Mouse (Mus musculus) kidney, embryonic 14.5 days (tissue): ENCODE data around the gene Meis2. TPM values are rescaled to one million over a fixed set of nuclear protein-coding genes. Genes with fewer than 3 reads are reported as not detected.

ENCODE experiments used
- ATAC-seq: fragments of 200-750 bp; cut with Nextera tagmentation; 2 replicates; pipeline ENCODE4 v1.8.0; 2017; ENCODE audit warnings: moderate number of reproducible peaks, mild to moderate bottlenecking, moderate TSS enrichment, moderate library complexity; ENCODE audit not compliant: low FRiP score, low TSS enrichment
- H3K27ac ChIP-seq: fragments of 300-500 bp; sonication (generic); 2 replicates; pipeline ENCODE4 v1.5.1; 2014; ENCODE audit warnings: low read depth, mild to moderate bottlenecking, low read length, moderate library complexity, mixed read lengths
- H3K27me3 ChIP-seq: fragments of 300-500 bp; sonication (generic); 2 replicates; pipeline ENCODE4 v1.6.1; 2014; ENCODE audit warnings: mild to moderate bottlenecking, low read length; ENCODE audit not compliant: control insufficient read depth, insufficient read depth
- H3K36me3 ChIP-seq: fragments of 300-500 bp; sonication (generic); 2 replicates; pipeline ENCODE4 v1.6.1; 2014; ENCODE audit warnings: low read length, mixed read lengths; ENCODE audit not compliant: control insufficient read depth, insufficient read depth
- H3K4me1 ChIP-seq: fragments of 300-500 bp; sonication (generic); 2 replicates; pipeline ENCODE4 v1.6.1; 2014; ENCODE audit warnings: low read length, mixed read lengths; ENCODE audit not compliant: control insufficient read depth, insufficient read depth
- H3K4me2 ChIP-seq: fragments of 300-500 bp; sonication (generic); replicated peaks from 2 replicates; pipeline ENCODE4 v1.6.1; 2014; ENCODE audit warnings: low read depth, mild to moderate bottlenecking, low read length
- H3K4me3 ChIP-seq: fragments of 300-500 bp; sonication (generic); 2 replicates; pipeline ENCODE4 v1.5.1; 2014; ENCODE audit warnings: mild to moderate bottlenecking, low read length
- H3K9ac ChIP-seq: fragments of 300-500 bp; sonication (generic); 2 replicates; pipeline ENCODE4 v1.6.1; 2014; ENCODE audit warnings: low read depth, mild to moderate bottlenecking, low read length, moderate library complexity
- H3K9me3 ChIP-seq: fragments of 300-500 bp; sonication (generic); 2 replicates; pipeline ENCODE4 v1.6.1; 2016; ENCODE audit warnings: low read length; ENCODE audit not compliant: control insufficient read depth
- WGBS: fragments of 180-500 bp; shearing (Covaris S2); extraction: QIAGEN DNeasy Blood & Tissue Kit; methylation state at CpG from one replicate; pipeline ENCODE4 v1.1.7; 2014; 5-methylcytosine and 5-hydroxymethylcytosine counted together
- polyA plus RNA-seq: library from polyadenylated mRNA; unstranded; fragments of >200 nt; fragmentation: Nextera tagmentation; extraction: Ambion mirVana; gene quantifications from 2 replicates; pipeline ENCODE4 v1.2.1, GENCODE M21; 2014

Gene Meis2
- polyA plus RNA-seq, 1 experiment from 2014 or later = 112 TPM

DNA sequence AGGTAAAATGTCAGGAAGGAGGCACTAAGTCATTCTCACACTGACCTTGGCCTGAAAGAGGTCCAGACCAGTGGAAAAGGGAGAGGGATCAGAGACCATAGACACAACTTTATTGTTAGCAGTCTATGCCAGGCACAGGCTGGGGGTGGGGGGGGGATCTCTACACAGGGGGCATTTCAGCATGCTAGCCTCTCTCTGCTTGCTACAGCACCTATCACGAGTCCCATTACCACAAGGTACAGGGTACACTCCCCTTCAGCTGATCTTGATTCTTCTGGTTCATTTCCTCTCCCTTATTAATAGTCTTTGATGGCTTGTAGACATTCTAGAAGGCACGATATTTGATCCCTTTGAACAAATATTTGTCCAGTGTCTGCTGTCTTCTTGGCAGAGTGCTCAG is 174.9 kb downstream of the Meis2 start:
- Histone ChIP-seq H3K9ac (no peak overlapping the region), H3K9me3 (no peaks in the 10 kb centered on the region), H3K4me3 (no peak overlapping the region), H3K36me3 (peaks cover 2% of the 10 kb centered on the region; the same call in 1 of the 2 replicates), H3K27ac (no peak overlapping the region), H3K4me2 (no peak overlapping the region), H3K27me3 (no peaks in the 10 kb centered on the region), H3K4me1 (peaks cover 36% of the 10 kb centered on the region)
- peak; percentile 77 for ATAC-seq
- 17% methylated on average over 2 of the region's 2 CpGs for WGBS

DNA sequence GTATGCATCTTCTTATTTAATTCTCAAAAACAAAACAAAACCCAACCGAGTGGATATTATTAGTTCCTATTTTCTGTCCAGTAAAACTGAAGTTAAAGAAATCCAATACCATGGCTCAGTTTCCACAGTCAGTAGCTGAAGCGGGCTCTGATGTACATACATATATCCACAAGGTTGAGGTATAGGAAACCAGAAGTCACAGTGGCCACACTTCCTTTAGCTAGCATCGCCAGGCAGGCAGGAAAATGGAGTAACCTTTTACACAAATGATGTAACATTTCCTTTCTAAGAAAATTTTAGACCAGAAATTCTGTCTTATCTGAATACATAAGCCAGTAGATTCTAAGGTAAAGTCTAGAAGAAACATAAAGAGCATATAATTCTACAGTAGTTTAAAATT is 175.6 kb downstream of the Meis2 start:
- H3K4me1 ChIP-seq = peaks cover 29% of the 10 kb centered on the region

DNA sequence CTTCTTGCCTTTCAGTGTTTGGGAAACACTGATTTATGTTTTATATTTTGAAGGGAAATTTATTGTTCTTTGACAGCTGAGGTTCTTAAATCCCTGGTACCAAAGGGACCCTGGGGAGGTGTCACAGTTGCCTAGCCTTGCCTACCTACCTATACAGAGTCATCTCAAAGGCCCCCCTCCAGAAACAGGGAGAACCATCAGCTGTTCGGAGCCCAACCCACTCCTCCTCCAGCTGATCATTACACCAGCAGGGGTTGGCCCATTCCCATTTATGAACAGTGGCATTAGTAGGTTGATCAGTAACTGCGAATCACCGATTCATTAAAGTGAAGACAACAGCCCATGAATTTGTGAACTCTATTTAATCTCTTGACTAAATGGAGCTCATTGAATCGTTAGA is 176.4 kb downstream of the Meis2 start:
- peaks cover 27% of the 10 kb centered on the region for H3K4me1 ChIP-seq
- no peak overlapping the region for H3K27ac ChIP-seq
- no peak; the same call in 1 of the 2 replicates for ATAC-seq
- H3K27me3 ChIP-seq = no peaks in the 10 kb centered on the region
- H3K4me3 ChIP-seq = no peak overlapping the region
- no peaks in the 10 kb centered on the region for H3K9me3 ChIP-seq
- H3K9ac ChIP-seq = no peak overlapping the region
- 74% methylated on average over 4 of the region's 4 CpGs for WGBS
- peaks cover 5% of the 10 kb centered on the region; the same call in 1 of the 2 replicates for H3K36me3 ChIP-seq
- H3K4me2 ChIP-seq = no peak overlapping the region

More for the DNA sequence above, 175.6 kb downstream of the Meis2 start:
- no peaks in the 10 kb centered on the region for H3K9me3 ChIP-seq
- WGBS = 70% methylated on average over 3 of the region's 3 CpGs
- ATAC-seq = no peak
- no peaks in the 10 kb centered on the region for H3K27me3 ChIP-seq
- H3K4me2 ChIP-seq = no peak overlapping the region
- peaks cover 5% of the 10 kb centered on the region; the same call in 1 of the 2 replicates for H3K36me3 ChIP-seq
- H3K9ac ChIP-seq = no peak overlapping the region
- H3K27ac ChIP-seq = no peak overlapping the region
- no peak overlapping the region for H3K4me3 ChIP-seq

DNA sequence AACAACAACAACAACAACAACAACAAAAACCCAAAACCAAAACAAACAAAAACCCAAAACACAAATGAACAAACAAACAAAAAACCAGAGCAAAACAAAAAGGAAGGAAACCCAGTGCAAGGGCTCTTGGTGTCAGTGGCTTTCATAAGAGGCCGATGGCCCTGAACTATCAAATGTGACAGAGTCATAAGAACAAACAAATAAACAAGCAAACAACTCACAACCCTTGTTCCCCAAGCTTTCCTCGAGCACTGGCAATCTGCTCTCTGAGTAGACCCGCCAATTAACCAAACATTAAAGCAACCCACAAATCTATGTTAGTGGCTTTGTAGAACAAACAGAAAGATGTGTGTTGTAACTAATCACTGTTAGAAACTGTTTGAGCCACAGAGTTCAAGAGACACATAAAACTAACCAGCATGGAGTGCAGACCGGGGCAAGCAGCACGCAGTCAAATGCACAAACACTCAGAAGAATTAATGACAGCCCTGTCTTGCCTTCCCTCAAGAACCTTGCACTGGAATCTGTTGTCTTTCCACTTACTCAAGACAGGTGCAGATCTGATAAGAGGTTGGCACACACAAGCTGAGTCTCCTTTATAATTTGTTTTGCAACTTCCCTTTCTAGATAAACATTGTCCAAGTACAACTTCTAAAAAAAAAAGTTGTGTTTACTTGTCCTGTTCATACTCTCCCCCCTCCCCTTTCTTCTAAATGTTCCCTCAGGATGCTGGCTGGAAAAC is 177.1 kb downstream of the Meis2 start:
- 42% methylated on average over 5 of the region's 5 CpGs for WGBS
- no peak overlapping the region for H3K4me3 ChIP-seq
- no peak overlapping the region for H3K4me2 ChIP-seq
- peaks cover 27% of the 10 kb centered on the region for H3K4me1 ChIP-seq
- no peaks in the 10 kb centered on the region for H3K9me3 ChIP-seq
- H3K36me3 ChIP-seq = peaks cover 5% of the 10 kb centered on the region; the same call in 1 of the 2 replicates
- H3K27ac ChIP-seq = no peak overlapping the region
- ATAC-seq = no peak
- no peaks in the 10 kb centered on the region for H3K27me3 ChIP-seq
- H3K9ac ChIP-seq = no peak overlapping the region

DNA sequence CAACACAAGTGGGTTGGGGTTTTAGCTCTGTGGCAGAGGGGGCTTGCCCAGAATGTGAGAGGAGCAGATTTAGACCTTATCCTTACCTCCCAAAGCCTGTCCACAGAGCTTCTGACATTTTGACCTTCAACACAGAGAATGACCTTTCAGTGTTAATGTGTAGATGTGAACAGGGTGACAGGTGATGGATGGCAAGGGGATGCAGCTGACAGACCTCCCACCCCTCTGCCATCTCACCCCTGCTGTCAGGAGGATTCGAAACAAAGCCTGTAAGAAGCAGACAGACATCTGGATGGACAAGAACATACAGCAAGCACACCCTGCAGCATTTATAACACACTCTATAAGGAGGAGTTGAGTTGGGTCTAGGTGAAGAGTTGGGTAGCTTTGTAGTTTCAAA is 178.0 kb downstream of the Meis2 start:
- Histone ChIP-seq H3K4me2 (no peak overlapping the region), H3K4me1 (peaks cover 26% of the 10 kb centered on the region), H3K9ac (no peak overlapping the region), H3K27me3 (no peaks in the 10 kb centered on the region), H3K36me3 (peaks cover 5% of the 10 kb centered on the region; the same call in 1 of the 2 replicates), H3K4me3 (no peak overlapping the region), H3K9me3 (no peaks in the 10 kb centered on the region), H3K27ac (no peak overlapping the region)
- no peak for ATAC-seq
- WGBS = 52% methylated on average over 1 of the region's 1 CpGs

DNA sequence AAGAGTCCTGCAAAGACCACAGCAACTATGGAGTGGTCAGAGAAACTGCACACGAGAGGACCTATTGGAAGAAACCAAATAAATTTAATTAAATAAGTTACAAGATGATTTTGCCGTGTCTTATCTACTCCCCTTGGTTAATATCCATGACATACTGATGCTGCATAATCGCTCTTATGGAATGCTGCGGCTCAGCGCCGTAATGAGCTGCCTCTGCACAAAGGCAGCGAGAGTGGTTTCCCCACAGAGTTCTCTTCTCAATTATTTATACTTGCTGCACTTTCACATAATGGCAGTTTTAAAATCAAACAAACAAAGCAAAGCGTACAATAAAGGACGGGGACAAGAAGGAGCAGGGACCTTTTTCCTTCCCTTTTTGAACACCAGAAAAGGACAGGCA is 181.5 kb downstream of the Meis2 start:
- Histone ChIP-seq H3K4me1 (peaks cover 6% of the 10 kb centered on the region; the same call in 1 of the 2 replicates), H3K27me3 (no peaks in the 10 kb centered on the region), H3K9ac (no peak overlapping the region), H3K4me3 (no peak overlapping the region), H3K36me3 (peaks cover 5% of the 10 kb centered on the region; the same call in 1 of the 2 replicates), H3K27ac (no peak overlapping the region), H3K4me2 (no peak overlapping the region), H3K9me3 (no peaks in the 10 kb centered on the region)
- no peak for ATAC-seq
- WGBS = 69% methylated on average over 9 of the region's 9 CpGs

DNA sequence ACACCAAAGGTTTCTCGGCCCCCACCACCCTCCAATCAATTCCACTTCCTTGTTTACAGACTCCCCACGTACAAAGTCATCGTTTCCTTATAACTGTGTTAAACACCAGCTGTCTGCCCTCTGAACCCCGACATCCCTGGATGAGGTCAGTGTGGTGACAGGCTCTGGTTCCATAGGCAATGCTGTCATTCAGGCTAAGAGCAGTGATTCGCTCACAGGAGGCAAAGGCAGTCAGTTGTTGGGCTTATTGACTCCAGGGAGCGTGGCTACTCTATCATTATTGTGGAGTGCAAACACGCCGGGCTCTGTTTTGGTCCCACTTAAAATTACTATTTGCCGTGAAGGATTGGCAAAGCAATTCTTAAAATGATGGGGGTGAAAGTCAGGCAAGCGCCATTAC is 182.1 kb downstream of the Meis2 start:
- H3K4me2 ChIP-seq = no peak overlapping the region
- H3K9me3 ChIP-seq = no peaks in the 10 kb centered on the region
- ATAC-seq = no peak
- H3K36me3 ChIP-seq = peaks cover 5% of the 10 kb centered on the region; the same call in 1 of the 2 replicates
- H3K4me3 ChIP-seq = no peak overlapping the region
- no peaks in the 10 kb centered on the region for H3K27me3 ChIP-seq
- 70% methylated on average over 10 of the region's 10 CpGs for WGBS
- H3K4me1 ChIP-seq = 0 out of 2 replicates have a peak, but pooled peaks cover 2% of the 10 kb centered on the region
- no peak overlapping the region for H3K27ac ChIP-seq
- H3K9ac ChIP-seq = no peak overlapping the region

DNA sequence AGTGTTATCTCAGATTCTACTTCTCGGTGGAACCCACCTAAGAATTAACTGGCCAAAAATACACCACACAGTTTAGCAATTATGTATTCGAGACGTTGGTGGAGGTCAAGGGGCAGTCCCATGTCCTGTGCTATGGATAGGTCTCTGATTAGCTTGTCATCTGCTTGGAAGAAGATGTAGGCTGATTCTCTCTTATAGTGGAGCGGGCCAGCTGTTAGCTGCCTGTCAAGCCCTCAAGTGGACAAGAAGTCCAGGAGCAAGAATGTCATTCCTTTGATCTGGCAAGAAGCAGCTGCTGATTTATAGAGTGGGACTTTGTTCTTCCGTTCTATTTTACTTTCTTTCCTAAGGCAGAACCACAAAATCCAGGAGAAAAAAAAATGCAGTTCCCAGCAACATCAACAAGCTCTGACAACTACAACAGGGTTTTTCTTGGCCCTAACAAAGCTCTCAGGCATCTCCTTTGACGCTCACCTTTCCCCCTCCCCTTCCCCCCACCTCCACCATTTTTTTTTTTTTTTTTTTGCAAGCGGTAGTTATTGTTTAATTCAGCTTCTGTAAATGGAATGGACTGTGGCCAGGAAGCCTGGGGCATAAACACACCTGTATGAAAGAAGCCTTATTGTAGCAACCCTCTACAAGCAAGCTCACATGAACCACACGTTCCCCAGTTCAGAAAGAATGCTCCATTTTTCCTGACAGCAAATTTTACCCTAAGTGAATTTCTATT is 189.7 kb downstream of the Meis2 start:
- Histone ChIP-seq H3K4me2 (no peak overlapping the region), H3K9ac (no peak overlapping the region), H3K4me1 (peaks cover 27% of the 10 kb centered on the region; the same call in 1 of the 2 replicates), H3K27ac (peak overlapping the region; percentile 37; the same call in 1 of the 2 replicates), H3K36me3 (peaks cover 3% of the 10 kb centered on the region; the same call in 1 of the 2 replicates), H3K9me3 (no peaks in the 10 kb centered on the region), H3K4me3 (no peak overlapping the region), H3K27me3 (no peaks in the 10 kb centered on the region)
- WGBS = 37% methylated on average over 8 of the region's 8 CpGs
- ATAC-seq = peak; percentile 51; the same call in 1 of the 2 replicates

DNA sequence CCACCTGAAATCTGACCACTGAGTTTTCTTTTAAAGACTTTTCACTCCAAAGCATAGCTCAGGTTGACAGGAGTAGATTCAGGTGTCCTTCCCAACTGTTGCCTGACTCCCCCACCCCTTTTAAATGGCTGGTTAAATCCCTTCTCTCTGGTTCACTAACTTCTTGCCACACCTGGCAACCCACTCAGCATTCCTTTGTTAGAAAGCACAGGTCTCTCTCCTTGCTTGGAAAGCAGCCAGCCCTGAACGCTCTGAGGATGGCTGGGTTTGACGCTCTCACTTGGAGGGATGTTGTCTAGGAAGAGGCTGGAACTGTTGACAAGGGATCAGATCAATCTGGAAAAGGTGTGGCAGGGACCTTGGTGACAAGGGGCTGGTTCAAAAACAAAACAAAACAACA is 192.8 kb downstream of the Meis2 start:
- no peak overlapping the region for H3K4me3 ChIP-seq
- H3K27me3 ChIP-seq = no peaks in the 10 kb centered on the region
- peaks cover 47% of the 10 kb centered on the region for H3K4me1 ChIP-seq
- WGBS = 16% methylated on average over 2 of the region's 2 CpGs
- H3K27ac ChIP-seq = peak overlapping the region; percentile 53; the same call in 1 of the 2 replicates
- peaks cover 13% of the 10 kb centered on the region; the same call in 1 of the 2 replicates for H3K36me3 ChIP-seq
- ATAC-seq = peak; percentile 51
- no peak overlapping the region for H3K9ac ChIP-seq
- H3K4me2 ChIP-seq = no peak overlapping the region
- no peaks in the 10 kb centered on the region for H3K9me3 ChIP-seq
